Comparison of ENCODE assay signal across 7 mouse cellular contexts in the genomic region with DNA sequence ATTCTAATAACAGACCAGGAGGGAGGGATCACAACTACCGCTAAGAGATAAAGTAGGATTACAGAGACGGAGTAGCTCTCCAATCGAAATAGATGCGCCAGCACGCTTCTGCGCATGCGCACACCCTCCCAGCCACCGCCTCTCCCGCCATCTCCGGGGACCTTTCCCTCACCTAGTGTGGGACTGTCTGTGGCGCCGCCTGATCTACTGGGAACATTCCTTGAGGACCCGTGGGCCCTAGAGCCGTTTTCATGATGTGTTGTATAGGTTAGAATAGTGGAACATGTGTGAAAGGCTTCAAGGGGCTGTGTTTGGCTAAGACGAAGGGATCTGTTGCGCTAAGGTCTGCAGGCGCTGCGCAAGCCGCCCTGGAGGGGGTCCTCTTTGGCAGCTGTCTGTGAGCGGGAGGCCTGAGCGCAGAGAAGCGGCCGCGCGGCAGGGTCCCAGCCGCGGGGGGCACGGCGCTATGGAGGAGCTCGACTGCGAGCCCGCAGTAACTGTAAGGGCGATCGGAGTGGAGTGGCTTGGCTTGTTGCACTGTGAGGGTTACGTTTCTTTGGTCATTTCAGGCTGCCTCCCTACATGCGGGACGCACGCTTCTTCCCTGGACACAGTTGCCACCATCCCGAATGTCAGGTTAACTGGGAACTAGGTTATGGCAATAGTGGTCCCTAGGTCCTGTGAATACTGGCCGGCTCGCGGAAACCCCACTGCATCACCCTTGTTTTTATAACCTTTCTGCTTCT. TPM values are rescaled to one million over a fixed set of nuclear protein-coding genes. Genes with fewer than 3 reads are reported as not detected.
DNase-seq lines count a peak whose midpoint lies in the region; ATAC-seq lines count a peak whose summit lies in the region.

Nup85 (plus strand) TSS at position 371 of the 746 bp plus-strand sequence.

- under 1% methylated on average over 42 of the region's 42 CpGs for WGBS in intestine, embryonic 16.5 days
- WGBS in midbrain, embryonic 11.5 days, result 0% methylated on average over 42 of the region's 42 CpGs

- H3K36me3 ChIP-seq in intestine, embryonic 16.5 days (ENCODE audit: control insufficient read depth, insufficient read depth, low read length), result peaks cover 13% of the 10 kb centered on the region
- peaks cover 10% of the 10 kb centered on the region; the same call in 1 of the 2 replicates for H3K36me3 ChIP-seq in midbrain, embryonic 11.5 days (ENCODE audit: control insufficient read depth, insufficient read depth, low read length)

- H3K9ac ChIP-seq in intestine, embryonic 16.5 days (ENCODE audit: low read depth, low read length), result peak within 1 kb of the TSS; percentile 79
- H3K9ac ChIP-seq in midbrain, embryonic 11.5 days (ENCODE audit: low read length), result peak within 1 kb of the TSS; percentile 83

- H3K27ac ChIP-seq in intestine, embryonic 16.5 days (ENCODE audit: low read length), result peak within 1 kb of the TSS; percentile 88
- H3K27ac ChIP-seq in midbrain, embryonic 11.5 days (ENCODE audit: low read depth, low read length), result peak within 1 kb of the TSS; percentile 74

- H3K27me3 ChIP-seq in intestine, embryonic 16.5 days (replicated peaks; ENCODE audit: control insufficient read depth, insufficient read depth, low read length), result no peaks in the 10 kb centered on the region
- no peaks in the 10 kb centered on the region for H3K27me3 ChIP-seq in midbrain, embryonic 11.5 days (ENCODE audit: control insufficient read depth, insufficient read depth, low read length)

- peaks cover 12% of the 10 kb centered on the region for H3K4me1 ChIP-seq in intestine, embryonic 16.5 days (ENCODE audit: control insufficient read depth, insufficient read depth, low read length)
- H3K4me1 ChIP-seq in midbrain, embryonic 11.5 days (ENCODE audit: control insufficient read depth, insufficient read depth, low read length), result peaks cover 9% of the 10 kb centered on the region

- peak; percentile 94 for DNase-seq in adrenal gland, adult 8-10 months
- DNase-seq in embryo, embryonic 9.5 days (ENCODE audit: extremely low spot score), result peak; percentile 99
- peak; percentile 98 to 99 for DNase-seq in gastrocnemius, postnatal 4 days (ENCODE audit: low spot score in 2 of 2)
- DNase-seq in left cerebral cortex, postnatal 36 days (ENCODE audit: low spot score in 2 of 2), result peak; percentile 93 to 96
- DNase-seq in midbrain, embryonic 11.5 days (ENCODE audit: low spot score, missing footprints), result peak; percentile 100
- peak; percentile 94 for DNase-seq in skeletal muscle tissue, adult 2 months (ENCODE audit: low read depth, low spot score)

- H3K4me3 ChIP-seq in intestine, embryonic 16.5 days (ENCODE audit: low read length), result peak within 1 kb of the TSS; percentile 88
- peak within 1 kb of the TSS; percentile 59 for H3K4me3 ChIP-seq in midbrain, embryonic 11.5 days (ENCODE audit: low read depth, low read length)

- intact Hi-C loops in left cerebral cortex, postnatal 36 days (cut with DNase I), result no loop called here

- no peaks in the 10 kb centered on the region for H3K9me3 ChIP-seq in intestine, embryonic 16.5 days (ENCODE audit: control insufficient read depth, low read length)
- no peaks in the 10 kb centered on the region for H3K9me3 ChIP-seq in midbrain, embryonic 11.5 days (ENCODE audit: control insufficient read depth, low read length)

- ATAC-seq in intestine, embryonic 16.5 days, result peak; percentile 96
- ATAC-seq in midbrain, embryonic 11.5 days (ENCODE audit: low FRiP score), result peak; percentile 92

- H3K4me2 ChIP-seq in intestine, embryonic 16.5 days (ENCODE audit: low read depth, low read length), result peak within 1 kb of the TSS; percentile 74
- H3K4me2 ChIP-seq in midbrain, embryonic 11.5 days, result peak within 1 kb of the TSS; percentile 80

RNA-seq across cellular contexts. Expression of gene Nup85, which starts in this region (rescaled TPM):
- total RNA-seq in adrenal gland, adult 8-10 months (2022), result 10 to 100 TPM; 46.5 to 61.0 (median 53.9) TPM
- 10 to 100 TPM; 43.4 to 45.2 TPM for total RNA-seq in gastrocnemius, postnatal 4 days (2021)
- 115 and 134 TPM in 2 replicates for polyA plus RNA-seq in intestine, embryonic 16.5 days (2015; fragmentation: Nextera tagmentation; extraction: Ambion mirVana)
- total RNA-seq in left cerebral cortex, postnatal 36 days (2021), result 10 to 100 TPM; 41.6 to 49.9 TPM
- polyA plus RNA-seq in midbrain, embryonic 11.5 days (2014; fragmentation: Nextera tagmentation; extraction: Ambion mirVana), result 195 and 197 TPM in 2 replicates

Comparison
In these comparisons a context has a peak if more than half of its experiments do, and no peak if none do; other contexts are left out.
1. Peak in every context shown above with its lines: DNase-seq, ATAC-seq, H3K4me3 ChIP-seq and H3K27ac ChIP-seq.